Mouse (Mus musculus): ENCODE measurements at regions not wholly inside any gene's neighbourhood (a gene's known extent, or its start where the extent isn't known, plus 50 kb on each side); places are given as distances from the start of the nearest gene placed in this dataset.

DNA sequence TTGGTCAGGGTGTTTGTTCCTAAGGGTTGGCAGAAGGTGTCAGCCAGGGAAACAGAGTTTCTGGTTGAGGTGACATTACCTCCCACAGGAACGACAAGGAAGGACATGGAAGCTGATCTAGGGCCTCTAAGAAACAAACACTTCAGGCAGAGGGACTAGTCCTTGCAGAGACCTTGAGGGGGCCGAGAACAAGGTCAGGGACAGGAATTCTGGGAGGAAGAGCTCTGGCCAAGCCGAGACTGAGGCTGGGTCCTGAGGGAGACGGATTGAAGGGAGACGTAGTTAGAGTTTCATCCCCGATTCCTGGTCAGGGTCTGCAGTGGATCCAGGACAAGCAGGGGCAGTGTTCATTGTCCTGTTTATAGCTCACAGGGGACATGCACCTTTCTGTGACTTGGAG lies 68.2 kb upstream of the Ptpn1 start:
- TF ChIP-seq CTCF (IDR thresholded peaks at IDR 0.05; ENCODE audit: insufficient read depth, low read depth, low read length) (no peak), POLR2A (IDR thresholded peaks at IDR 0.05; ENCODE audit: insufficient read depth, low read depth, low read length) (no peak)
